Mouse (Mus musculus): ENCODE results near the gene Heatr5b.
"Not testable (repeated sequence)": the region's sequence is repeated elsewhere in the genome, so short reads cannot be mapped to it uniquely, and the experiment has no call there.

The Heatr5b gene

GRCm38 (mm10) chr17:78834856-78835835 is at the start of gene Heatr5b, which contains the start of gene Gpatch11:
Gene Heatr5b (minus strand): TSS chr17:78835364.
Gene Gpatch11 (plus strand): TSS chr17:78835567.
- DNase-seq (ENCODE audit: low read depth, low spot score): peak; percentile 97

DNA sequence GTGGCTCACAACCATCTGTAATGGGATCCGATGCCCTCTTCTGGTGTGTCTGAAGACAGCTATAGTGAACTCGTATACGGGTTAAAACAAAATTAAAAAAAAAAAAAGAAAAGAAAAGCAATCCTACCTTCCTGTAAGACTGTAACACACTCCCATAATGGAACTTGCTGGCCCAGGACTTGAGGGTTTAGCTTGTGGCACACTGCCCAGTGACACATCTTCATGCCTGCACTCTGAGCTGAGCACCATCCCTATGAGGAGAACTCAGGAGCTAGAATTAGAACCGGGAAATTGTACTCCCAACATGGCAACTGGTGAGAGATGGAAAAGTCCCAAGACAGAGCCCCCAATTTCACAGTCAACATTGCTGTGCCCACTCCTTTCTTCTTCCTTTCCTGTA is 48.1 kb upstream of the Heatr5b start:
- no peak for DNase-seq (ENCODE audit: low read depth, low spot score)

- peak; percentile 67 for DNase-seq (ENCODE audit: low read depth, low spot score)
These were observed 47.4 kb upstream of the Heatr5b start, which contains the start of gene Eif2ak2 for GRCm38 (mm10) chr17:78882401-78883112. Gene Eif2ak2 (minus strand): TSS chr17:78882573.

GRCm38 (mm10) chr17:78881878-78882304 is 46.7 kb upstream of the Heatr5b start:
- DNase-seq (ENCODE audit: low read depth, low spot score): peak; percentile 35

DNA sequence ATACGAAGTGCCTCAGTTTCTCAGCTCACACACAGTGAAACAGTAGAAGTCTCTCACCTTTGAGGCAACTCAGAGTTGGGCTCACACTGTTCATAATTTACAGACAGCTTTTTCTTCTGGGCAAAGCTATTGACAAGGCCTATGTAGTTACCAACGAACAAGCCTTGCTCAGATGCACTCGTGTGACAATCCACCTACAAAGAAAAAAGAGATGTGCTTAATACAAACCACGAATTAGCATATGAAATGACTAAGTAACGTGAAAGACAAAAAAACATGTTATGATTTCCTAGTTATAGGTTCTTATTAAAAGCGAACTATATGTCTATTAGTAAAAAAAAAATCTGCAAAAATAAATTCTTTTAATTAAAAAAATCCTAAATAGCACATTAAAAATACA is 38.7 kb upstream of the Heatr5b start:
- DNase-seq (ENCODE audit: low read depth, low spot score): no peak

DNA sequence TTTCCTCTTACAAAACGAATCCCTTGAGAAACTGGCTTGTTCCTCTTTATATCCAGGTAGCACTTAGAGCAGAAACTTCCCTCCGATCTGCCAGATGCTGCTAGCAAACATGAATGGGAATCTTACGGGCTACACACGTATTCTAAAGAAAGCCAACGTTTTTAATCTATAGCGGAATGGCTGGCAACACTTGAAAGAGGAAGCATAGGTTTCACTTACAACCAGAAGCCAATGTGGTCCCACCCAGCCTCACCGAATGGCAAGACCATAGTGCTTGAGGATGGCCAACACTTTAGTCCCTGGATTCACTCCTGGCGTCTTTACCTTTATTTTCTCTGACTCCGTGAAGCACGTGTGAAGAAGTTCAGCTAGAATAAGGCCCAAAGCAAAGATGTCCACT is 21.1 kb upstream of the Heatr5b start:
- DNase-seq (ENCODE audit: low read depth, low spot score): no peak

DNA sequence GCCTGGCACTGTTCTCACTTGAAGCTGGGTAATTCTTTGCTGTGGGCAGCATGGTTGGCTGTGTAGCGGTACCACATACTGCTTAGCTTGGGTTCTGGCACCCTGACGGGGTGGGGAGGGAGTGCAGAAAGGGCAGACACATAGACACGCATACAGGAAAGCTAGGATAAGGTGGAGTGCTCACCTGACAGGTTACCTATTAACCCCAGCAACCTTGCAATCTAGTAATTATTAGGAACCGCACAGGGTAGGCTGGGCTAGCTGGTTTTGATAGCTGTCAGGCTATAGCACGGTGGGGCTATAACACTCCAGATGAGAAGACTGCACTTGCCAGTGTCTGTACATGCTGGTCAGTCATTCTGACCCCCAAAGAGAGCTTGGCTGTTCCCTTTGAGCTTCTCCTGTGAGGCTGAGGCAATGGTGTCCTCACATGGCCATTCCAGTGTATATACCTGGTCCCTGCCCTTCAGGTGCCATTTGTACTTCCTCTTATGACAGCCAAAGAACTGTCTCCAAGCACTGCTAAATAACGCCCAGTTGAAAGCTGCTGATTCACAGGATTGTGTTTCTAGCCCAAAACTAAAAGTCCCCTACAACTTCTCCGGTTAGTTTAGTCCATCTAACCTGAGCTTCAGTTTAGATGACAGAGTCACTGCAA is 7.2 kb upstream of the Heatr5b start:
- no peak for DNase-seq (ENCODE audit: low read depth, low spot score)

DNA sequence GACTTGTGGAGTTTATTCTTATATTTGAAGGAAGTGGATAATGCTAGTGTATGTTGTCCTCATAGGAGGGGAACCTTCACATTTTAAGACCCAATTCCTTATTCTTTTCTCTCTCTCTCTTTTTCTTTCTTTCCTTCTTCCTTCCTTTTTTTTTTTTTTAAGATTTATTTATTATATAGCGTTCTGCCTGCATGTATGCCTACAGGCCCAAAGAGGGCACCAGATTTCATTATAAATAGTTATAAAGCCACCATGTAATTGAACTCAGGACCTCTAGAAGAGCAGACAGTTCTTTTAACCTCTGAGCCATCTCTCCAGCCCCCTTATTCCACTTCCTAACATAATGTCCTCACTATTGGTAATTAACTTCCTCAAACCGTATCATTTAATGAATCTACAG is 892 bp upstream of the Heatr5b start:
- DNase-seq (ENCODE audit: low read depth, low spot score): peak; percentile 36

DNA sequence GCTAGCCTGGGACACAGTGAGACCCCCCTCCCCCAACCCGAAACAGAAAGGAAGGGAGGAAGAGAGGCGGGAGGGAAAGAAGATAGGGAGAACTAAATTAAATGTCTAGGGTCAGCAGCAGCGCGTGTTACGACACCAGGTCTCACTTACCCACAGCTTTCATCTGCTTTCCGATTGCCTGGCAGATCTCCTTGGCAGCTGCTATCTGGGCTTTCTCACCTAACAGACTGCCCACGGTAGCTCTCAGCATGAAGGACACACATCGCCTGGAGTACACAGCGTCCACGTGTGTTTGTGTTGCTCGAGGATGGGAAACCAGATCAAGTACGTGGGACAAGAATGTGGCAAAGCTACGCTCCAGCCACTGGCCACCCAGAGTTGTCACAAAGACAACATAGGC is 10.8 kb downstream of the Heatr5b start:
- DNase-seq (ENCODE audit: low read depth, low spot score): no peak

DNA sequence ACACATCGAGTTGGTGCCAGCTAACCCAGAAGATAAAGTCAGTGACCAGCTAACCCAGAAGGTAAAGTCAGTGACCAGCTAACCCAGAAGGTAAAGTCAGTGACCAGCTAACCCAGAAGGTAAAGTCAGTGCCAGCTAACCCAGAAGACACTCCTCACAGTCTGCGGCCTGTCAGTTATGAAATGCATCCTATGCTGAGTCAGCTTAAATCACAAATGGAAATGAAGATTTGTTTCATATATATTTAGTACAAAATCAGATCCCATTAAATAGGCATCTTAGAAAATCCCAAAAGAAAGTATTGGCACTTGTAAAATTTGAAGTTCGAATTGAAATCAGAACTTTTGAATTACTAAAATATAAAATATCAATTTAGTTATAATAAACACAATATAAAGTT is 25.6 kb downstream of the Heatr5b start:
- DNase-seq (ENCODE audit: low read depth, low spot score): no peak

DNA sequence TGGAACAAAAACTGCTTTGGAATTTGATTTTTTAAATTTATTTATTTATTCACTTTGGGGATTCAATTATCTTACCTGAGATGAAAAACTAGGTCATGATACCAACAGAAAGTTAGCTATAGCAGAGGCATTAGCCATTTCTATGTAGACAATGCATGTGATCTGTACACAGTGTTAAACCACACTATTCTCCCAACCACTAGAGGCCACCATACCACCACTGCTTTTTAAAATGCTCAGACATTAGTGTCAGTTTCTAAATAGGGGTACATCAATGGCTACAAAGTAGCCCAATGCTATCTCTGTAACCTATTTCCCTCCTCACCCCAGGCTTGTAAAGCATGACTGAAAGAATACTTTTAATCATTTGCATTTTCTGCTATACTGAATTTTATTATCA is 26.1 kb downstream of the Heatr5b start:
- peak; percentile 22 for DNase-seq (ENCODE audit: low read depth, low spot score)

- no peak for DNase-seq (ENCODE audit: low read depth, low spot score)
These were observed 37.9 kb downstream of the Heatr5b start for GRCm38 (mm10) chr17:78797222-78797621.

DNA sequence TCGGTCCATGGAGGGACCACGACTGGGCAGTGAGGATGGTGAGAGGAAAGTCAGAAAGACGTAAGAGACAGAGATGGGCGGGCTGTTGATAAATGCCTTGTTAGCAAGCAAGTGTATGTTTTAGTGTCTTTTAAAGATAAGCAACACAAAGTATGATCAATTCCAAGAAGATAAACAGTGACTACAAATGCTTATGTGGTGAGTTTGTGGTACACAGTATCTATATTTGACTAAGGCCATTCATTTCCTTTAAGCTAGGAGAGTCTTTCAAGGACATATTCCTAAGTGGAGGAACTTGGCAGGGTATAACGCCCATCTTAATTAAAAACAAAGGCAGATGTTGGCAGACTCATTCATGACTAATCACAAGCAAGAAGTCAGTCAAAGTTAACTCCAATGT is 40.8 kb downstream of the Heatr5b start:
- no peak for DNase-seq (ENCODE audit: low read depth, low spot score)

GRCm38 (mm10) chr17:78792122-78792521 is 43.0 kb downstream of the Heatr5b start:
- DNase-seq (ENCODE audit: low read depth, low spot score): no peak

DNA sequence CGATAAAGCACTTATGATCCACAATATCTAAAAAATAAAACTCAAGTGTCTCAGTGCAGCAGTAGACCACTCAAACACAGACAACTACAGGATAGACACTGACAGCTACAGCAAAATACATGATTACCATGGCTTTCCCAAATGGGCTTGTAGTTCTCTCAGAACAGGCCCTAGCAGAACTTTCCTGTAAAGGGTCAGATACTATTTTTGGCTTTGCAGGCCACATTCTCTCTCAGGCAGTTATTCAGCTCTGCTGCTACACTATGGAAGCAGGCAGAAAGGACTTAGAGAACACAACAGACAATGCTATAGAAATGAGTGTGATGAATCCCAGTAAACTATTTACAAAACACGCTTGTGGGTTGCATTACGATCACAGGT is 43.5 kb downstream of the Heatr5b start:
- DNase-seq (ENCODE audit: low read depth, low spot score): no peak

- no peak for DNase-seq (ENCODE audit: low read depth, low spot score)
These were observed 44.0 kb downstream of the Heatr5b start for GRCm38 (mm10) chr17:78791068-78791689.

DNA sequence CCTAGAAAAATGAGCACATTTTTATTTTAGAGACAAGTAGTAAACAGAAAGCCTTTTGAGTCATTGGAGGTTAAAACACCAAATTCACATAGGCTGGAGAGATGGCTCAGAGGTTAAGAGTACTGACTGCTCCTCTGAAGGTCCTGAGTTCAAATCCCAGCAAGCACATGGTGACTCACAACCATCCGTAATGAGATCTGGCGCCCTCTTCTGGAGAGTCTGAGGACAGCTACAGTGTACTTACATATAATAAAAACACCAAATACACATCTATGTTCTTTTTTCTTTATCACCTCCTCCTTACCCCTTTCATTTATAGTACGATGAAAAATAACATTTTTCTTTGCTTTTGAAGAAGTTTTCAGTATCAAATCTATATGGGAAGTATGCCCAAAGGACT is 46.9 kb downstream of the Heatr5b start:
- not testable (repeated sequence) for DNase-seq (ENCODE audit: low read depth, low spot score)

DNA sequence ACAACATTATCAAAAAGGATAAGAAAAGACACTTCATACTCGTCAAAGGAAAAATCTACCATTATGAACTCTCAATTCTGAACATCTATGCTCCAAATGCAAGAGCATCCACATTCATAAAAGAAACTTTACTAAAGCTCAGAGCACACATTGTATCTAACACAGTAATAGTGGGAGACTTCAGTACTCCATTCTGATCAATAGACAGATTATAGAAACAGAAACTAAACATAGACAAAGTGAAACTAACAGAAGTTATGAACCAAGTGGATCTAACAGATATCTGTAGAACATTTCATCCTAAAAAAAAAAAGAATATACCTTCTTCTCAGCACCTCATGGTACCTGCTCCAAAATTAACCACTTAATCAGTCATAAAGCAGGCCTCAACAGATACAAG is 56.4 kb downstream of the Heatr5b start:
- DNase-seq (ENCODE audit: low read depth, low spot score): no peak

DNA sequence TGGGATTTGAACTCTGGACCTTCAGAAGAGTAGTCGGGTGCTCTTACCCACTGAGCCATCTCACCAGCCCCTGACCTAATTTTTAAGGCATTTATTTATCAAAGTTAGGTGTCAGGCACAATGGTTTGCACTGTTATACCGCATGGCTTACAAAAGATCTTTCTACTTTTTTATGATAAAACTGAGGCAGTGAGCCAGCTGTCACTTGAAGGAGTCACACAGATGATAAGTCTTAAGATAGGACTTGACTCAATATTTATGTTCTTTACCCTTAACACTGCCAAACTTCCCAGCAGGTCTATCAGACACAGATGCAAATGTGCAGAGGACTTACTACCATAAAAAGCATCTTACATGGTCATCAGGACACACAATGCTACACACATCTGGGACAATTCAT is 62.8 kb downstream of the Heatr5b start:
- DNase-seq (ENCODE audit: low read depth, low spot score): no peak

GRCm38 (mm10) chr17:78770932-78771331 is 64.2 kb downstream of the Heatr5b start:
- no peak for DNase-seq (ENCODE audit: low read depth, low spot score)

- DNase-seq (ENCODE audit: low read depth, low spot score): no peak
These were observed 65.8 kb downstream of the Heatr5b start for GRCm38 (mm10) chr17:78769341-78769740.

DNA sequence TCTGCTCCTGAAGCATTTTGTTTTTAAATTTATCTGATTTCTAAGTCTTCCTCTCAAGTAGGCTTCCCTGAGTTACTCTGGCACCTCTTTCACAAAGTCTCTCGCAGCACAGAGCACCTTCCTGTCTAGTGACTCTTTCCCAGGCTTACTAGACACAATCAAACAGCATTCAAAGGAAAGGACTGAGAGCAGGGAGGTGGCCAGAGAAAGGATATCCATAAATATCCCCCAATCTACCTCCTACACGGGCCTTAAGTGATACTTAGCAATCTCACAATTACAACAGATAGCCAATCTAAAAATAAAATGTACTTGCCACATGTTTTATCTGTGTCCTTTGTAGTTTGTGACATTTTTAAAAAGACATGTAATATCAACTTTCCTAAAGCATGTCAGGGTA is 66.2 kb downstream of the Heatr5b start:
- DNase-seq (ENCODE audit: low read depth, low spot score): no peak
